Mouse (Mus musculus): Measurements from ENCODE around the gene Tex261.

DNA sequence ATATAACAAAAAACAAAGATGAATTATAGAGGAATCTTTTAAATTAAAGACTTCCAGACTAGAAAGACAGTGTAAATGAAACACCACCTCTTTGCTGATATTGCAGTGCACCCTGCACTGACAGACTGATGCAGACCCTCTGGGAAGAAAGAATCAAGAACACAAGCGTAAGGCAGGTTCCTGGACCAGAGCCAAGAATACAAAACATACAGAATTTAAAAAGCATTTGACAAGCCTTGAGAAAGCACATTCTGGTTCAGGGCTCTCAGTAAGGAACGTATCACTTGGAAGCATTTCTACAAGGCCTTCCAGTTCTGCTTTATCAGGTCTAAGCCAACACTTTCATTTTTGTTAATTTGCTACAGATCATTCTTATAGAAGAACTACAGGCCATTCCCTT lies 46.2 kb upstream of the Tex261 start:
- TF ChIP-seq CTCF (IDR thresholded peaks at IDR 0.05; ENCODE audit: low read depth) (no peak), EP300 (IDR thresholded peaks at IDR 0.05; ENCODE audit: low read depth) (no peak)

All from heart, postnatal 0 days (tissue).